Mouse (Mus musculus) layer of hippocampus, adult 8-10 months (tissue): ENCODE data around the gene Cebpe. TPM values are rescaled to one million over a fixed set of nuclear protein-coding genes. Genes with fewer than 3 reads are reported as not detected.

Source experiments
- DNase-seq, 2 experiments: peaks; one replicate each; pipeline ENCODE4 v3.0.0; 2022; ENCODE audit warnings: low spot score in 2 of 2
- total RNA-seq, 4 experiments: library from RNA; stranded (reverse); gene quantifications; 2 replicates each; pipeline ENCODE4 v1.2.4; 2022

Cebpe gene
- total RNA-seq, 4 experiments from 2014 or later, result not detected

GRCm38 (mm10) chr14:54721711-54722110 lies 9.7 kb upstream of the Cebpe start:
- DNase-seq, result no peak

GRCm38 (mm10) chr14:54720654-54721350 lies 8.8 kb upstream of the Cebpe start:
- no peak for DNase-seq

- DNase-seq, result no peak
Observed at GRCm38 (mm10) chr14:54720041-54720440, 8.1 kb upstream of the Cebpe start.

- DNase-seq, result no peak
Observed at GRCm38 (mm10) chr14:54715402-54715801, 3.4 kb upstream of the Cebpe start.

- DNase-seq, result no peak
Observed at GRCm38 (mm10) chr14:54714617-54715081, 2.7 kb upstream of the Cebpe start.

GRCm38 (mm10) chr14:54714121-54714520 lies 2.1 kb upstream of the Cebpe start:
- peak; percentile 60 to 86 for DNase-seq

- DNase-seq, result no peak
Observed at GRCm38 (mm10) chr14:54712861-54713260, 887 bp upstream of the Cebpe start.

- no peak for DNase-seq
Observed at GRCm38 (mm10) chr14:54709054-54709453, 2.9 kb downstream of the Cebpe start.

- DNase-seq, result no peak
Observed at GRCm38 (mm10) chr14:54706589-54707320, 5.2 kb downstream of the Cebpe start.

GRCm38 (mm10) chr14:54705844-54706243 lies 6.1 kb downstream of the Cebpe start:
- no peak for DNase-seq

- no peak for DNase-seq
Observed at GRCm38 (mm10) chr14:54703207-54703606, 8.8 kb downstream of the Cebpe start.

- DNase-seq, result peak in 1 of 2 experiments; percentile 64
Observed at GRCm38 (mm10) chr14:54701298-54701697, 10.7 kb downstream of the Cebpe start.

GRCm38 (mm10) chr14:54699586-54699985 lies 12.4 kb downstream of the Cebpe start:
- no peak for DNase-seq

GRCm38 (mm10) chr14:54698733-54699132 lies 13.2 kb downstream of the Cebpe start, which contains the start of gene Gm29776:
Gene Gm29776 (minus strand): TSS chr14:54698833.
- no peak for DNase-seq

- no peak for DNase-seq
Observed at GRCm38 (mm10) chr14:54696752-54697151, 15.2 kb downstream of the Cebpe start.

- no peak for DNase-seq
Observed at GRCm38 (mm10) chr14:54695042-54695441, 16.9 kb downstream of the Cebpe start.

- DNase-seq, result no peak
Observed at GRCm38 (mm10) chr14:54687251-54687650, 24.7 kb downstream of the Cebpe start.

- DNase-seq, result peak; percentile 100
Observed at GRCm38 (mm10) chr14:54686522-54687143, 25.3 kb downstream of the Cebpe start, which contains the start of gene Acin1. Gene Acin1 (minus strand): TSS chr14:54686931.

- DNase-seq, result peak in 1 of 2 experiments; percentile 77
Observed at GRCm38 (mm10) chr14:54686063-54686521, 25.9 kb downstream of the Cebpe start, which contains the start of gene 1700123O20Rik. Gene 1700123O20Rik (plus strand): TSS chr14:54686216.

- DNase-seq, result no peak
Observed at GRCm38 (mm10) chr14:54685471-54685870, 26.5 kb downstream of the Cebpe start.

- DNase-seq, result no peak
Observed at GRCm38 (mm10) chr14:54682396-54682795, 29.6 kb downstream of the Cebpe start.
